Mouse (Mus musculus): ENCODE measurements at regions not wholly inside any gene's neighbourhood (a gene's known extent, or its start where the extent isn't known, plus 50 kb on each side); places are given as distances from the start of the nearest gene placed in this dataset.

DNA sequence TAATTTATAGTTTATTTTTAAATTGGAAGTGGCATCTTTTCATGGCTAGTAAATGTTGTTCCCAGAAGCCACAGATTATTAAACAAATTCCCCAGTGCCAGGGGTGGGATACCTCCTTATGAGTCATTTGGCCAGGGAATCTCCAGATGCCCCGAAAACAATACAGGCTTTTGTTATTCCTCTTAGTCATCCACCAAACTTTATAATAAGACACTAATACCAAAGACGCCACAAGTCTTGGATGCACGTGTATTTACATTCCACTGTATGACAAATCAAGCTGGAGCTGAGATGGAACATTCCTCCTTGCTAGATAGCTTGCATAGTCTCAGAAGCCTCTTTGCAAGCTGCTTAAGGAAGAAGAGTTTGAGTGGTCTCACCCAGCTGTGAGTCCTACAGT is 105.8 kb upstream of the P3h2 start:
- TF ChIP-seq POLR2A (IDR thresholded peaks at IDR 0.05; ENCODE audit: control insufficient read depth, extremely low read depth, insufficient read depth, low read length, poor library complexity) (no peak), CTCF (IDR thresholded peaks at IDR 0.05; ENCODE audit: borderline replicate concordance, control insufficient read depth, extremely low read depth, insufficient read depth, low read length, poor library complexity) (no peak)

Data from thymus, adult 2 months (tissue).